Mouse (Mus musculus) ES-Bruce4 (cell line): ENCODE data around the gene Pik3cd. TPM values are rescaled to one million over a fixed set of nuclear protein-coding genes. Genes with fewer than 3 reads are reported as not detected.

ENCODE experiments used
- H3K27ac ChIP-seq: 2 replicates; pipeline ENCODE4 v1.5.1; 2012; ENCODE audit warnings: low read length, inconsistent platforms; ENCODE audit not compliant: insufficient read depth
- H3K27me3 ChIP-seq: 2 replicates; pipeline ENCODE4 v1.6.1; 2012; ENCODE audit warnings: mild to moderate bottlenecking, low read length, inconsistent platforms; ENCODE audit not compliant: control insufficient read depth, poor library complexity, insufficient read depth, severe bottlenecking
- H3K36me3 ChIP-seq: 2 replicates; pipeline ENCODE4 v1.6.1; 2012; ENCODE audit warnings: inconsistent platforms, mild to moderate bottlenecking, low read length, moderate library complexity; ENCODE audit not compliant: control insufficient read depth, poor library complexity, insufficient read depth, severe bottlenecking
- H3K4me1 ChIP-seq: one replicate; pipeline ENCODE4 v1.8.1; 2011; ENCODE audit warnings: low read length; ENCODE audit not compliant: control insufficient read depth, insufficient read depth
- H3K4me3 ChIP-seq: 2 replicates; pipeline ENCODE4 v1.5.1; 2011; ENCODE audit warnings: low read depth, mild to moderate bottlenecking, low read length
- H3K9ac ChIP-seq: 2 replicates; pipeline ENCODE4 v1.6.1; 2012; ENCODE audit warnings: low read depth, mild to moderate bottlenecking, inconsistent platforms; ENCODE audit not compliant: poor library complexity, severe bottlenecking
- H3K9me3 ChIP-seq: replicated peaks from 2 replicates; pipeline ENCODE4 v1.6.1; 2012; ENCODE audit warnings: mild to moderate bottlenecking, low read length, inconsistent platforms; ENCODE audit not compliant: control insufficient read depth, poor library complexity, insufficient read depth, severe bottlenecking
- CTCF ChIP-seq: IDR thresholded peaks from one replicate; pipeline ENCODE4 v1.8.1; 2011; ENCODE audit warnings: low read depth, low read length
- EP300 ChIP-seq: IDR thresholded peaks from 2 replicates; pipeline ENCODE4 v1.6.1; 2011; ENCODE audit warnings: low read depth, low read length; ENCODE audit not compliant: insufficient read depth
- POLR2A ChIP-seq: IDR thresholded peaks from one replicate; pipeline ENCODE4 v1.8.1; 2011; ENCODE audit warnings: low read length; ENCODE audit not compliant: insufficient read depth
- polyA plus RNA-seq: library from polyadenylated mRNA; stranded (reverse); fragments of >200 nt; gene quantifications from 2 replicates; pipeline ENCODE4 v1.2.4, GENCODE M21; 2011; ENCODE audit warnings: low read depth; ENCODE audit not compliant: missing spikeins, insufficient read depth, insufficient read length

Pik3cd gene
- polyA plus RNA-seq, 1 experiment, result 13.5 TPM

- H3K9ac ChIP-seq, result no peak overlapping the region
- TF ChIP-seq POLR2A (no peak), CTCF (no peak), EP300 (no peak)
- H3K27ac ChIP-seq, result no peak overlapping the region
- no peak overlapping the region for H3K4me3 ChIP-seq
- no peaks in the 10 kb centered on the region for H3K27me3 ChIP-seq
- no peaks in the 10 kb centered on the region for H3K36me3 ChIP-seq
- H3K4me1 ChIP-seq, result peaks cover 10% of the 10 kb centered on the region
- no peaks in the 10 kb centered on the region for H3K9me3 ChIP-seq
These were observed 26.4 kb upstream of the Pik3cd start for GRCm38 (mm10) chr4:149728810-149729209.

- H3K4me3 ChIP-seq, result no peak overlapping the region
- H3K4me1 ChIP-seq, result peaks cover 7% of the 10 kb centered on the region
- H3K9me3 ChIP-seq, result no peaks in the 10 kb centered on the region
- no peak overlapping the region for H3K9ac ChIP-seq
- H3K27ac ChIP-seq, result no peak overlapping the region
- H3K27me3 ChIP-seq, result no peaks in the 10 kb centered on the region
- no peak for TF ChIP-seq CTCF
- no peak for TF ChIP-seq EP300
- TF ChIP-seq POLR2A, result no peak
- H3K36me3 ChIP-seq, result no peaks in the 10 kb centered on the region
These were observed 25.3 kb upstream of the Pik3cd start for GRCm38 (mm10) chr4:149727636-149728035.

GRCm38 (mm10) chr4:149725661-149726350, 23.4 kb upstream of the Pik3cd start:
- no peak overlapping the region for H3K27ac ChIP-seq
- no peak overlapping the region for H3K9ac ChIP-seq
- H3K9me3 ChIP-seq, result no peaks in the 10 kb centered on the region
- TF ChIP-seq POLR2A (no peak), EP300 (0 out of 2 replicates have a peak, but pooled peaks have one; percentile 18), CTCF (peak; percentile 92)
- H3K27me3 ChIP-seq, result no peaks in the 10 kb centered on the region
- no peak overlapping the region for H3K4me3 ChIP-seq
- peaks cover 3% of the 10 kb centered on the region for H3K36me3 ChIP-seq
- H3K4me1 ChIP-seq, result no peaks in the 10 kb centered on the region

- Histone ChIP-seq H3K9me3 (no peaks in the 10 kb centered on the region), H3K4me1 (no peaks in the 10 kb centered on the region), H3K9ac (no peak overlapping the region), H3K27me3 (no peaks in the 10 kb centered on the region), H3K4me3 (no peak overlapping the region), H3K36me3 (peaks cover 3% of the 10 kb centered on the region), H3K27ac (no peak overlapping the region)
- TF ChIP-seq EP300 (no peak), CTCF (no peak), POLR2A (no peak)
These were observed 22.6 kb upstream of the Pik3cd start for GRCm38 (mm10) chr4:149724916-149725470.

GRCm38 (mm10) chr4:149723855-149724731, 21.7 kb upstream of the Pik3cd start:
- H3K4me1 ChIP-seq, result no peaks in the 10 kb centered on the region
- no peak overlapping the region for H3K9ac ChIP-seq
- H3K27me3 ChIP-seq, result no peaks in the 10 kb centered on the region
- no peaks in the 10 kb centered on the region for H3K9me3 ChIP-seq
- H3K4me3 ChIP-seq, result no peak overlapping the region
- H3K27ac ChIP-seq, result no peak overlapping the region
- TF ChIP-seq EP300 (no peak), CTCF (peak; percentile 94)
- H3K36me3 ChIP-seq, result peaks cover 7% of the 10 kb centered on the region
